Mouse (Mus musculus) thymus, adult 2 months (tissue): ENCODE measurements around the gene Pip5k1b. TPM values are rescaled to one million over a fixed set of nuclear protein-coding genes. Genes with fewer than 3 reads are reported as not detected.

Experiments used
- DNase-seq: peaks from one replicate; pipeline ENCODE4 v3.0.0; 2021
- H3K27ac ChIP-seq: fragments of 200-500 bp; 2 replicates; pipeline ENCODE4 v1.5.1; 2012; ENCODE audit warnings: low read length, control low read depth; ENCODE audit not compliant: control insufficient read depth, insufficient read depth
- H3K27me3 ChIP-seq: fragments of 200-500 bp; 2 replicates; pipeline ENCODE4 v1.6.1; 2012; ENCODE audit warnings: mild to moderate bottlenecking, low read length, moderate library complexity, mixed read lengths; ENCODE audit not compliant: control insufficient read depth, insufficient read depth
- H3K36me3 ChIP-seq: fragments of 200-500 bp; 2 replicates; pipeline ENCODE4 v1.6.1; 2012; ENCODE audit warnings: mild to moderate bottlenecking, low read length, moderate library complexity; ENCODE audit not compliant: control insufficient read depth, insufficient read depth
- H3K4me1 ChIP-seq: fragments of 200-500 bp; replicated peaks from 2 replicates; pipeline ENCODE4 v1.6.1; 2012; ENCODE audit warnings: low read length; ENCODE audit not compliant: control insufficient read depth, insufficient read depth
- H3K4me3 ChIP-seq: fragments of 200-500 bp; 2 replicates; pipeline ENCODE4 v1.5.1; 2012; ENCODE audit warnings: mild to moderate bottlenecking, low read length, control low read depth, moderate library complexity; ENCODE audit not compliant: control insufficient read depth, insufficient read depth
- CTCF ChIP-seq: fragments of 200-500 bp; IDR thresholded peaks from 2 replicates; pipeline ENCODE4 v1.5.1; 2012; ENCODE audit warnings: mild to moderate bottlenecking, control low read depth, low read length, moderate library complexity, borderline replicate concordance; ENCODE audit not compliant: control insufficient read depth, poor library complexity, insufficient read depth; ENCODE audit errors: extremely low read depth
- POLR2A ChIP-seq: fragments of 200-500 bp; IDR thresholded peaks from 2 replicates; pipeline ENCODE4 v1.6.1; 2012; ENCODE audit warnings: mild to moderate bottlenecking, low read length, control low read depth, moderate library complexity; ENCODE audit not compliant: control insufficient read depth, poor library complexity, insufficient read depth; ENCODE audit errors: extremely low read depth
- WGBS: fragments of 180-500 bp; shearing (Covaris S2); methylation state at CpG from one replicate; pipeline ENCODE4 v1.1.7; 2018; 5-methylcytosine and 5-hydroxymethylcytosine counted together
- polyA plus RNA-seq: library from polyadenylated mRNA; depleted of rRNA; stranded (reverse); fragments of >200 nt; gene quantifications from 2 replicates; pipeline ENCODE4 v1.2.3, GENCODE M21; 2012

Gene Pip5k1b
- polyA plus RNA-seq, 1 experiment, result 5.0 TPM

DNA sequence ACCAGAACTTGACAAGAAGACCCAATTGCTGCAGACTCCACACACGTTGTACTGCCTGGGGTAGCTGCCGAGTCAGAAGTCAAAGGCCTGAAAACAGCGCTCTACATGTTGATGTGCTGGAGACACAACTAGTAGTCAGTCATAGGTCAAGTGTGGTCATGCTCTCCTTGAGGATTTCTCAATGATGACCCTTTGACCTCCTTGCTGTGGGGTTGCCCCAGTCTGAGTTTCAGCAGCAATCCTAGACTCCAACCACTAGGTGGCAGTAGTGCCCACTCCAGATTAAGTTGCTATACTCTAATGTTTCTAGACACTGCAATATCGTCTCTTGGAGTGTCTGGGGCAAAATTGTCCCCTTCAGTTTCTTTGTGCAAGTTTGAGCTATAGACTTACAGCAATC lies 271.5 kb downstream of the Pip5k1b start:
- Histone ChIP-seq H3K27me3 (no peaks in the 10 kb centered on the region), H3K4me1 (no peaks in the 10 kb centered on the region), H3K4me3 (no peak overlapping the region), H3K36me3 (no peaks in the 10 kb centered on the region), H3K27ac (no peak overlapping the region)
- 70% methylated on average over 4 of the region's 4 CpGs for WGBS
- peak; percentile 56 for DNase-seq
- no peak for TF ChIP-seq POLR2A

DNA sequence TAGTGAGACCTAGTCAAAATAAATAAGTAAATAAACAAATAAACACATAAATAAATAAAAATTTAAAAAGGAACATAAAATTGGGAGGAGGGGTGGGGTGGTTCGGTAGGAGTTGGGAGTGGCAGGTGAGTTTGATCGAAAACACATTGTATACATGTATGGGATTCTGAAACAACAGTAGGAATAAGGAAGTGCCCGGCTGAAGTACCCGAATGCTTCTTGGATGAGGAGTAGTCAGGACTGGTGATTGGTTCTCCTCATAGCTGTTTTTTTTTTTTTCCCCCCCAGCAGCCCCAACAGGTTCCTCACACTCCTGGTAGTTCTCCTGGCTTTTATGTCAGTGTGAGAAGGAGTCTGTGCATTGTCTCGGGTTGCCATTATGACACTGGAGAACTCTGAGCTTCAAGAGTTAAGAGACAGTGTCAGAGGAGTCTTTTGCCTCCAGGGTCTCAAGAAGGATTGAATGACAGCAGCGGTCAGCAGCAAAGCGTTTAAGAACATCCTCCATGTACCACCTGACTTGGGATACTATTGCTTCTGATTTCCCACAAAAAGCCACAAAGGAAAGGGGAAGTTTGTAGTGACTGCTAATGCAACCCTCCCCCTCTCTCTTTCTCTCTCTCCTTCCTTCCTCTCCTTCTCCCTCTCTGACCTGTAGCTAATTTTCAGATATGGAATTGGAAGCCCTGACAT lies 274.2 kb downstream of the Pip5k1b start:
- H3K4me1 ChIP-seq, result peaks cover 5% of the 10 kb centered on the region
- WGBS, result 22% methylated on average over 7 of the region's 7 CpGs
- no peaks in the 10 kb centered on the region for H3K36me3 ChIP-seq
- no peak for TF ChIP-seq POLR2A
- TF ChIP-seq CTCF, result no peak
- H3K27me3 ChIP-seq, result no peaks in the 10 kb centered on the region
- no peak for DNase-seq
- no peak overlapping the region for H3K4me3 ChIP-seq
- H3K27ac ChIP-seq, result no peak overlapping the region

DNA sequence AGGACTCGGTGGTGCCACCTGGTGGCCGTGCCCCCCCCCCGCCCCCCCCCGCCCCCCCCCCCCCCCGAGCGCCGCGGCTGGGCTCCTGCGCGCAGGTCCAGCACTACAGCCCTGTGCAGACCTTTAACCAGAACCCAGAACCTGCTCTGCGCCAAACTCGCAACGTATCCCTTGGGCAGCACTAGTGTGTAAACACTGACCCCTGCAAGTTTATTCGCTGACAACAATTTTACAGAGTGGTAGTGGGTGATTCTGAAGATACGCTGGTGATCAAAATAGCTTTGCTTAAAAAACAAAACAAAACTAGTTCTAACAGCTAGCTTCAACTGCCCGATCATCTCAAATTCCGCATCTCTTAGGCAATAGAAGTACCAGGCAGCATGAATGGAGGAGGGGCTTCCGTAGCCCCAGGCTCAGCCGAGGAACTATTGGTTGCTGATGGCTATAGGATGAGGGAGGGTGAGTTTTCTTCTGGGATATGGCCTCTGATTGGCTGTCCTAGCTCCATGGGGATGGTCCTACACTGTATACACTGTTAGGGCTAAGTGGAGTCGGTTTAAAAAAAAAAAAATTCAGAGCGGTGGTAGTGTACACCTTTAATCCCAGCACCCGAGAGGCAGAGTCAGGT lies 275.0 kb downstream of the Pip5k1b start, which contains the start of gene Fxn:
Gene Fxn (minus strand): TSS at position 5 of the 628 bp plus-strand sequence.
- Histone ChIP-seq H3K27ac (peak within 1 kb of the TSS; percentile 61), H3K4me3 (peak within 1 kb of the TSS; percentile 71), H3K4me1 (peaks cover 5% of the 10 kb centered on the region), H3K27me3 (no peaks in the 10 kb centered on the region), H3K36me3 (no peaks in the 10 kb centered on the region)
- DNase-seq, result peak; percentile 36
- under 1% methylated on average over 20 of the region's 22 CpGs for WGBS
- TF ChIP-seq POLR2A, result no peak
- no peak; the same call in 1 of the 2 replicates for TF ChIP-seq CTCF

DNA sequence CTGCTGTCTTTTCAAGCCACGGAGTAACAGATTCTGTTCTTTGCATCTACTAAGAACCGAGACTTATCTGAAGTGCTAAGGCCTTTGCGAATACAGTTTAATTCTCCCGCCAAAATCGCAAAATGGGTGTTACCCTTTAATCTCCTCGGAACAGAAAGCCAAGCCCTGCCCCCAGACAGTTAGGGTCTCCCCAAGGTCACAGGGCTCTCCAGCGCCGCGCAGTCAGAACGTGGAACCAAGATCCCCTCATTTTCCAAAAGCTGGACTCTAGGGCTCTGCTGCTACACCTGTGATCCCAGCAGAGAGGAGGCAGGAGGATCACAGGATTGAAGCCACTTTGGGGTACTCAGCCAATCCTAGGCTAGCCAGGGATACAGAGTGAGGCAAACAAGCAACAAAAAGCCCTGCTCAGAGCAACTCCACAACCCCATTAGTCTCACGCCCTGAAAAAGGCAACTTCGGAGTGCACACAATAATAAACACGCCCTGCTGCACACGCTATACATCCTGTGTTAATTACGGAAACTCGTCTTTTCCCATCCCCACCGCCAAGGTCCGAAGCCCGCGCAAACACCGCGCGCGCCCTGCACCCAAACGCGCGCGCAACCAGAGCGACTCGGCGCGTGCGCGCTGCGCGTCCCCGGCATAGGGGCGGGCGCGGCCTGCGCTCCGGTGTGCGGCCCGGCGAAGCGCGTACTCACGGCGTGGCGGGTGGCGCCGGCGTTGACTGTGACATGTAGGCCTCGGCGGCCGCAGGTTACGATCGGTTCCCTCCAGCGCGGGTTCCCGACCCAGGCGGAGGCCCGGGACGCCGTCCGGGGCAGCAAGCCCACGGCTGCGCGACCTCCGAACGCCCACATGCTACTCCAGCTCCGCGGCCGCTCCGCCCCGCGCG lies 275.7 kb downstream of the Pip5k1b start:
- Histone ChIP-seq H3K4me1 (peaks cover 5% of the 10 kb centered on the region), H3K27ac (peak overlapping the region; percentile 61), H3K27me3 (no peaks in the 10 kb centered on the region), H3K4me3 (peak overlapping the region; percentile 71), H3K36me3 (no peaks in the 10 kb centered on the region)
- peak; percentile 72 for TF ChIP-seq POLR2A
- peak; percentile 70 for TF ChIP-seq CTCF
- DNase-seq, result peak; percentile 82
- under 1% methylated on average over 78 of the region's 78 CpGs for WGBS

DNA sequence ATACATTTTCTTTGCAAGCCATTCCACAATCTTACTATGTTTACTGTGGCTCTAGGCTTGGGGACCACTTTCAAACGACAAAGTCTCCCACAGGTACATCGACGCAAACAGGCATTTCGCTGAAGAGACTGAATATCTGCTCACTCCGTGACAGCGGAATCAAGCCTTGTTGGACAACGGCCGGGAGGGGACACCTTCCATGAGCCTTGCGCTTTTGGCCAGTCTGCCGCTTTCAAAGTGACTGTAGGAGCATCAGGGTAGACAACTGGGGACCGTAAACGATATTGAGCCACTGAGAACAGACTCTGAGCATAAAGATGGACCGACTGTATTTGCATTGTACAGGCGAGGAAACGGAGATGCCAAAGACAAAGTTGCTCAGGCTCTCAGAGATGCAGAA lies 276.8 kb downstream of the Pip5k1b start:
- Histone ChIP-seq H3K4me3 (no peak overlapping the region), H3K27ac (no peak overlapping the region), H3K27me3 (no peaks in the 10 kb centered on the region), H3K36me3 (no peaks in the 10 kb centered on the region; the same call in 1 of the 2 replicates), H3K4me1 (peaks cover 5% of the 10 kb centered on the region)
- WGBS, result 88% methylated on average over 15 of the region's 15 CpGs
- no peak for TF ChIP-seq CTCF
- no peak for TF ChIP-seq POLR2A
- DNase-seq, result no peak

DNA sequence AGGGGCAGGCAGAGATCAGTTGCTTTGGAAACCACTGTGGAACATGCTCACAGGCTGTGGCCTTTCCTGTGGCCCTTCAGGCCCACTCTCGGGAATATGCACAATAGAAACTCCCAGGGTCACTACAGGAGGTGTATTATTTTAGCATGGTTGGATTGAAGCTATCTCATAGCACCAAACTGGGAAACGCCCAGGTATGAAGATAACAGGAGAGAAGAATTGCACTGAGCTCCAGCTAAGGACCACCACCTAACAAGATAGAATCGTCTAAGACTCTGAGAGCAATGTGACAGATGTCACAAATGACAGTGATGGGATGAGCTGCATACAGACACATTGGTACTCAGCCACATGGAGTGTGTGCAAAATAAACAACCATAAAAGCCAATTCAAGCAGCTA lies 281.4 kb downstream of the Pip5k1b start:
- no peak for DNase-seq
- Histone ChIP-seq H3K36me3 (peaks cover 4% of the 10 kb centered on the region), H3K27me3 (no peaks in the 10 kb centered on the region), H3K27ac (no peak overlapping the region), H3K4me3 (no peak overlapping the region), H3K4me1 (peaks cover 5% of the 10 kb centered on the region)
- WGBS, result 89% methylated on average over 3 of the region's 3 CpGs
- TF ChIP-seq CTCF (no peak), POLR2A (no peak)
